Mouse (Mus musculus): ENCODE data around the gene Urb2.
"Not testable (repeated sequence)": the region's sequence is repeated elsewhere in the genome, so short reads cannot be mapped to it uniquely, and the experiment has no call there.

Urb2 gene

GRCm38 (mm10) chr8:124019782-124020181, 1.5 kb upstream of the Urb2 start:
- peak; percentile 16 for DNase-seq

GRCm38 (mm10) chr8:124020439-124021236, 670 bp upstream of the Urb2 start:
- peak; percentile 82 for DNase-seq

DNA sequence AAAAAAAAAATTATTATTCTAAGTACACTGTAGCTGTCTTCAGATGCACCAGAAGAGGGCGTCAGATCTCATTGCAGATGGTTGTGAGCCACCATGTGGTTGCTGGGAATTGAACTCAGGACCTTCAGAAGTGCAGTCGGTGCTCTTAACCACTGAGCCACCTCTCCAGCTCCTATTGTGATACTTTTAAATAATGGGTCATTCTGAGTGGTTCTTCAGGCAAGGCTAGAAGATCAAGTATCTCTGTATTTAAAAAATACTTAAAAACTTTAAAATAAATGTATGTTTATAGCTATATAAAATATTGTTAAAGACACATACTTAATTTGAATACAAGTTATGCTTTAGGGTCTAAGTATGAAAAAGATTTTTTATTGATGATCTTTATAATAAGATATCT, 5.0 kb downstream of the Urb2 start:
- not testable (repeated sequence) for DNase-seq

DNA sequence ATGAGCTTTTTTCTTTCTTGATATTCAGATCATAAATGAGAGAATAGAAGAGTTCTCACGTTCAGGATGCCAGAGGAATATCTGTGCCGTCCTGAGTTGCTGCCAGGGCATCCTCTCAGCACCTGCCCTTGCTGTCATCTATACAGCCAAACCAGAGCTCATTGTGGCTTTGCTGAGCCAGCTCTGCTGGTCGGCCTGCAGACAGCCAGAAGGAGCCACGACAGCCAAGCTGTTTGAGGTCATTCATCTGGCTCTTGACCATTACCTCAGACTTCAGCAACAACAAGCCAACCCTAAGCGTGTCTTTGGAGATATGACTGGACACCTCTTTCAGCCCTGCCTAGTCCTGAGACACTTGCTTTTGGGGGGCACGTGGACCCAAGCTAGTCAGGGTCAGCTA, 6.5 kb downstream of the Urb2 start:
- no peak for DNase-seq

DNA sequence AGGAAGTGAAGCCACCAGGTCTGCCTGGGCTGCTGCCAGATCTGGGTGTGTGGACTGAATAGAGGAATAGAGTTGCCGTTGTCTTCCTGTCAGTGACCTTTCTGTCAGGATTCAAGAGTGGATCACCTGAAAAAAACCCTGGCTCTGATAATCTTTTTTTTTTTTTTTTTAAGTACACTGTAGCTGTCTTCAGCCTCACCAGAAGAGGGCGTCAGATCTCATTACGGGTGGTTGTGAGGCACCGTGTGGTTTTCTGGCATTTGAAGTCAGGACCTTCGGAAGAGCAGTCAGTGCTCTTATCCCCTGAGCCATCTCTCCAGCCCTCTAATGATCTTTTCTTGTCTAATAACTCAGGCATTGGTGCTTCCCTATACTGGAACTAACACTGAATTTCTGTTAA, 12.1 kb downstream of the Urb2 start:
- DNase-seq, result no peak

DNA sequence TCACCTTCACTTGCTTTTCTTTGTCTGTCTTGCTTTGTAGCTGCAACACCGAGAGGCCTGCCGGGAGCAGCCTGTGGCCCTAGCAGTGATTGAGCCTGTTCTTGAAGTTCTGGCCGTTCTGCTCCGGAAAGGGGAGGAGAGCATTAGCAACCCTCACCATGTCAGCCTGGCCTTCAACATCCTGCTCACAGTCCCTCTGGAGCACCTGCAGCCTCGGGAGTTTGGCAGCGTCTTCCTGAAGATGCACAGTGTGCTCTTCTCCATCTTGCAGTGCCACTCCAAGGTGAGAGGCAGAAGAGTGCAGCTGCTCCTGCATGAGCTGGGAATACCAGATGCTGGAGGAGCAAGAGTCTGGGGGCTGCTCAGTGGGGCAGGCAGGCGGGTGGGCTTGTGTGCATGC, 16.8 kb downstream of the Urb2 start:
- no peak for DNase-seq

- DNase-seq, result no peak
Observed at GRCm38 (mm10) chr8:124039351-124039750, 18.0 kb downstream of the Urb2 start.

DNA sequence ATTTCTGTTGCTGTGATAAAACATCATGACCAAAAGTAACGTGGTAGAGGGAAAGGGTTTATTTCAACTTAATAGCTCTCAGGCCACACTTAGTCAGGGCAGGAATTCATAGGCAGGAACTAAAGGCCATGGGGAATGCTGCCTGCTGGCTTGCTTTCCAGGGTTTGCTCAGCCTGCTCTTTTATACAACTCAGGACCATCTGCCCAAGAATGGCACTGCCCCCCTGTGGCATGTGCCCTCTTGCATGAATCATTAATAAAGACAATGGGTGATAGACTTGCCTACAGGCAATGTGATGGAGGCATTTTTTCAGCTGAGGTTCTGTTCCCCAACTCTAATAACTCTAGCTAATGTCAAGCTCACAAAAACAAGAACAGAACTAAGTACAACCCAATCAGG, 20.9 kb downstream of the Urb2 start:
- DNase-seq, result no peak

DNA sequence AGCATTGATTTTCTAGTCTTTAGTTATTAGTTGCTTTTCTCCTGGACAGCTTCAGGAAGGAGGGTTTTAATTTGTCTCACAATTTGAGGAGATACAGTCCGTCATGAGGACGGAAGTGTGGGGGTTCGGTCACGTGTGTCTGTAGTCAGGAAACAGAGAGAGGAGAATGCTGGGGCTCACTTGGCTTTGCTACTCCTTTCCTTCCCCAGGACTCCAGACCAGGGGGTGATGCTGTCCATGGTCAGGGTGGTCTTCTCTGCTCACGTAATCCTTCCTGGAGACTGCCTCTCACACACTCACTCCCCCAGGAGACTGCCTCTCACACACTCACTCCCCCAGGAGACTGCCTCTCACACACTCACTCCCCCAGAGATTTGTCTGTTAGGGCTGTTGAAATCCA, 23.1 kb downstream of the Urb2 start:
- no peak for DNase-seq

DNA sequence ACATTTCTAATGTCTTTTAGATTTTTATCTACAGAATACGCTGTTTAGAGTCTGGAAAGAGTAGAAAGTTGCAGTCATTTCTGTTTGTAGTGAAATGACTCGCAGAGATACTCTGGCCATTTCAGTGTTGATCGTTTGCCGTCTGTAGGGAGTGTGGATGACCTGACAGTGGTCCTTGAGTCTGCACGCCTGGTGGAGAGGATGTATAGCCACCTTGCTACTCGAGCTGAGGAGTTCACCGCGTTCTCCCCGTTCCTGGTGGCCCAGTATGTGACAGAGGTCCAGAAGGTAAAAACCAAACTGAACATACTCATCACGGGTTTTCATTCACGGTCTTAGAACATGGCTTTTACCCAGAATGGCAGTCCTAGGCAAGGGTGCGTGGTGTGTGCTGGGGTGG, 23.6 kb downstream of the Urb2 start:
- DNase-seq, result no peak

DNA sequence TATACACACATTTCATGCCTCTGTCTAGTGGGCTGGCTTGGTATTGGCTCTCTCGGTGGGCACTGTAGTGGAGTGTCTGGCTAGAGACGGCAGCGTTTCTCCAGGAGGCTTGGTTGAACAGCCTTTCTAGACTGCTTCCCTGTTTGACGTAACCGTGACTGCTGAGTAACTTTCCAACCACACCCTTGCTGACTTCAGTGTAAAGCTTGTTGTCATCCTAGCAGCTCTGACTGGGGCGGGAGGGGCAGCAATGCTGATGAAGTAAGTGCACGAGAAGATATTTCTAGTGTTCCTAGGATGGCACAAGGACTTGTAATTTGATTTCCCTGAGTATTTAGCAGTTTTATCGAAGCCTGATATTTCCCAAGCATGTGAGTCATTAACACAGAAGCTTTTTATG, 24.5 kb downstream of the Urb2 start:
- DNase-seq, result no peak

DNA sequence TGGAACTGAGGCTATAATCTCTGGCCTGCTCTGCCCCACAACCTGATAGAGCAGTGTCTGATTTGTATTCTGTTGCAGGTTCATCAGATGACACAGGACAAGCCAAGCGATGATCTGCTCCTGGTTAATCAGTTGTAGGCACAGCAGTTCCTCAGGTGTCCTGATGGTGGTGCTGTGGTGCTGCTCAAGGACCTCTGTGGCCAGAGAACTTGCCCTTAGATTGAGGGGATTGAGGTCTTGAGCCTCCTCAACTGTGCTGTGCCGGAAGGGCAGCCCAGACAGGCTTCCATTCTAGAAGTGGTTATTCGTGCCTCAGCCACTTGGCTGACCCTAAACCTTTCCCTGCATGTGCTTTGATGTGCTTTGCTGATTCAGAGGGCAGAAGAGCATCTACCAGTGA, 30.8 kb downstream of the Urb2 start:
- DNase-seq, result peak; percentile 83

DNA sequence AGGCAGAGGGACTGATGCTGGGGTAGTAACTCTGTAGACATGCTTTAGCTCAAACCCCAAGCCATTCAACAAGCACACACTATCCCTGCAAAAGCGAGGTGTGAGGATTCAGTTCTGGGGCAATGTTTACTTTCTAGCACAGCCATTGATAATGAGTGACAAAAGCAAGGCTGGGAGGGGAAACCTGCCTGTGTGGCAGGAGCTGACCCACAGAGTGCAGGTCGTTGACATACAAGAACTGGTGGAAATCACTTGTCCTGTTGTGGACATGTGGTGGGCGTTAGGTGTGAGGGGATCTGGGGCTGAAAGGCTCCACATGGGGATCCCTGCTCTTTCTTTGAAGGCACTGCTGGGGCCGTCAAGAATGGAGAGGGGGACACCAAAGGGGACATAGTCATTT, 31.3 kb downstream of the Urb2 start:
- DNase-seq, result no peak

DNA sequence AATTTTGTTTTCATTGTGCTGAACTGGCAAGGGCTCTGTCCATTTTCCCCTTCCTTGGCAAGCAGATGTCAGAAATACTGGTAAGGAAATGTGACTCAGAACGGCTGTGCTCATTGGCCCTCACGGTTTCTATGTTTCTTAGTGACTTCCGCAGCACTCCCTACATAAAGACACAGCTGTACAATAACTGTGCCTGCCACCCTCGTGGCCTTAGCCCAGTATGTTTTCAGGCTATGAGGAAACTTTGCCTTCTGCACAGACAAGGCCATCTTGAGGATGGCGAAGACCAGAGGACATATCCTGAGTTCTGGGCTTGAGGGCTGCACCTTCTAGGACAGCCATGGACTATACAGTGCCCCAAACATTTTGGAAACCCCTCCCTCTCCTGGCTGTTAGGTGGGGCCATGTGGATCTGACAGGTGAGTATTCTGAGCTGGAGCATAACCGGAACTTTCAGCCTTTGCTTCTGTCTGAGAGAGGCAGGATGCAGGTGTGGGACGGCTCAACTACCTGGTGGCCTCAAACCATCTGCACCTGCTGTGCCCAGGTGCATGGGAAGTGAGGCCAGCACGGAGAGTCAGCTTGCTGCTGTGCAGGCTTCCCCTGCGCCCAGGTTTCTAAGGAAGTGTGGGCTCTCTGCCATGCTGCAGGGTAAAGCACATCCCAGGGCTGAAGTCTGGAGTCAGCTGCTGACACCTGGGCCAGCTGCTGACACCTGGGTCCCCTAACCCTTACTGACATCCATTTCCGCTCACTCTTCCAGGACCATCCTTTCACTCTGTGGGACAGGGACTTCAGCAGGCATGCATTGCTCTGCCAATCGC, 35.7 kb downstream of the Urb2 start:
- no peak for DNase-seq

DNA sequence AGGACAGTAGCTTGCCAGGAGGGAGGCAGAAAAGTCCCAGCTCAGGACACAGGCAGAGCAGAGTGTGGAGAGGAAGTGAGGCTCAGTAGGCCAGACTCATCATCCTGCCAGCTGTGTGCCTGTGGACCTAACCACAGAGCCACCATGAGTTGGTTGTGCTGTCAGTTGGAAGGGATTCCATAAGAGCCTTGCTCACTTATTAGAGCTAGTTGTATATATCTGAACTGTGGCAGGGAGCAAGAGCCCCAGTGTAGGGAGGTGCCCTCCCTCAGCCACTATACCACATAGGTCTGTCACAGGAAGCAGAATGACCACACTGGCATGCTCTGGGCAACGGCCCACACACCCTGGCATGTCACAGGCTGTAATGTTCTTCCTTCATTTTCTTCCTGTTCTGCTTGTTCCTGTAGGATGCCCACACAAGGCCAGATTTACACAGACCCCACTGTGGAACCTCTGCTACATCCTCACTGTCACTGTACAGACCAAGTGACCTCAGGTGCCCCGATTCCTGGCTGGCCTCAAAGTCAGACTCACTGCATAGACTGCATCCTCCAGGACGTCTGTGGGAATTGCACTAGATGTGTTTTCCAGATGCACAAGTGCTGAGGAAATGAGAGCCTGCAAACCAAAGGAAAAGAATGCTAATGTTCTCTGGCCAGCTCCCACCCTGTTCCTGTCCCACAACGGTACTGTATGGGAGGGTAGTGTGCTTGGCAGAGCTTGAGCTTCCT, 45.2 kb downstream of the Urb2 start:
- peak; percentile 40 for DNase-seq

DNA sequence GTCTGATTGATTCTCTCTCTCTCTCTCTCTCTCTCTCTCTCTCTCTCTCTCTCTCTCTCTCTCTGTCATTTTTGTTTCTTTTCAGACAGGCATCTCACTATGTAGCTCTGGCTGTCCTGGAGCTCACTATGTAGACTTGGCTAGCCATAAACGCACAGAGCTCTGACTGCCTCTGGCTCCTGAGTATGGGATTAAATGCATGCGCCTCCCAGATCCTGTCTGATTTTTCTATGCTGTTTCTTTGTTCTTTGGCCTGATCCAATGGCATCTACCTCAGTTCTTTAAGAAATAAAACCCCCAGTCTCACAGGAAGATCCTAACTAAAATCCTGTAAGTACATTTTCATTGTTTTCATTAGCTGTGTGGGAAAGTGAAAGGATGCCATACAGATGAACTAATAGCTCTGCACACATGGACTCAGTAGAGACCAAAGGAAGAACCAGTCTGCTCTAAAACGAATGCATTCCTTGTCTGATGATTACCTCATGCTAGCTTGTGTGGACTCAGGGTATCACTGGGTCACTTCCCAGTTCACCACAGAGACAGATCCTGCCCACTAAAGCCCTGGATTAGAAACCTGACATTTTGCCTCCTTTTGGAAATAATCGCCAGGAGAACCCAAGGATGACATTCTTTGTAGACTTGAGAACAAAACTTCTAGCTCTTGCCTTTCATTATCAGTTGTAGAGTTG, 45.9 kb downstream of the Urb2 start:
- DNase-seq, result no peak

DNA sequence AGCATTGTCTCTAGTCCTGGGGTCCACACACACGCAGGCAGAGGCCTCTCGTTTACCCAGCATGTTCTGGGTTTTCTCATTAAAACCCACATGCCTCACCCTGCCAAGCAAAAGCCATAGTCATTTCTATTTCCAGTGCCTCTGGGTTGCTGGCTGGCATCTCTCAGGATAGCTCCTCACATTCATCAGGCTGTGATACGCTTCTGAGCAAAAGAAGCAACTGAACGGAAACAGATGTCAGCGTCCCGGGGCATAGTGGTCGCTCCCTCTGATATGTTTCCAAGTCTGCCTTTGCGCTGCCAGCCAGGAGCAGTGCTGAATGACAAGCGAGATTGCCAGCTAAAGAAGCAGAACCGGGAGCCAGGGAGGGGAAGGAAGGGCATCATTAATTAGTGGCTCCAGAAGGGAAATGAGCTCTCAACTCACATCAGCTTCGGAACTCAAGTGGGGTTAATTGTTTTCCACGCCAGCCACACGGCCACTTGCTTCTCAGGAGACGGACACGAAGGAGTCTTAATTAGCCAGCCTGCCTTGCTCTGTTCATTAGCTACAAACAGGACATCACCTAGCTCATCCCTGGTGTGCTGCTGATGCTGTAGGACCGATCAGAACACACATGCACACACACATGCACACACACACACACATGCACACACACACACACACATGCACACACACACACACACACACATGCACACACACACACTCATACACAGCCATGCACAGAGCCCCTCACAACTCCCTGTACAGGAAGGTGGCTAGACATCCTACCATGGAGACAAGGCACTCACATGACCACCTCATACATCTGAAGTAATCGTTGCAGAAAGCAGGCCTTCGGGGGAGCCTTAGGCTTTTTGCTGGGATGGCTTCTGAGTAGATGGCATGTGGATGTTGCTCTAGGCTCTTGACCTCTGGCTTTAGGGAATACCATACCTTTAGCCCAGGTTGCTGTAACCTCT, 49.3 kb downstream of the Urb2 start:
- peak; percentile 35 for DNase-seq

DNA sequence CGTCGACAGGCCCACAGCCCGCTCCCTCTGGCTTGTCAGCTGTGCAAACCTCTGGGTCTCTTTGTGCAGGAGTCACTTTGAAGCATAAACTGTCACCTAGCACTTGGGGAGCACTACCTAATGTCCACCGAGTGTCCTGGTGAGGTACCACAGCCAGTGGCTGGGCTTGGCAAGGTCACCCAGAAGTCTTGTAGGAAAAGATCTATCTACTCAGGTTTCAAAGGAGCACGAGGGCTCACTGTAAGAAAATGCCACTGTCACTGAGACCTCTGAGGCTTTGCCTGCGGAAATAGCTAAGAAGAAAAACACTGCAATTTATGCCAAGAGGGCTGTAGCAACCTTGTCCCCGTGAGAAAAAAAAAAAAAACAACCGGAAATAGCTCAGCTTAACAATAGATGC, 54.7 kb downstream of the Urb2 start:
- no peak for DNase-seq

DNA sequence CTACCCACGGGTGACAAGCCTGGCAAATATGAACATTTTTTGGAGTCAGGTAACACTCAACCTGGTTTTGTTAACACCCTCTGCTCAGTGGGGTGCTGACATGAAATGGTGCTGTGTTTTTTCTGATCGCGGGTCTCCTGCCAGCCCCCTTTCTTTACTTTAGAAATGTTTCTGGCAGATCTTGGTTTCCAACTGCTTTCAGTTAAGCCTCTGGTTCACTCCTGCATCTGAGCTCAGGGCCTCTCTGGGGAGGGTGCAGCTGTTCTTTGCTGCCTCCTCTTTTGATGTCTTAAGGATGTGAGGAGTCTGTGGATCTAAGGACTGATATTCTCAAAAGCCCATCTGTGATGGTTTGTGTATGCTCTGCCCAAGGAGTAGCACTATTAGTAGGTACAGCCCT, 55.1 kb downstream of the Urb2 start:
- no peak for DNase-seq

DNA sequence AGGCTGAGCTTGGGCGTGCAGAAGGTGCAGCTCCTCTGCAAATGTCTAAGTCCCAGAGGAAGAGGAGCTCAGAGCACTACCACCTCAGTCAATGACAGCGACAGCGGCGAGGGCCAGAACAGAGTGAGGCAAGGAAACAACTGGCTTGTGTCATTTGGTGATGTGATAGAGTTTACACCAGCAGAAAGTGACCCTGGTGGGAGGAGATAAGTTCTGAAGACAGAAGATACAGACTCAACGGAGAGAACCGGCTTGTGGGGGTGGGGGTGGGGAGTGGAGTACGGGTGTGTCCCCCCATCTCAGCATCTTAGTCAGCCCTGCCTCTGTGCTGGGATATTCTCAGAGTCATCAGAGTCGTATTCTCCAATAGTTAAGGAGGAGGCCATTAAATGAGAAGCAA, 56.1 kb downstream of the Urb2 start:
- no peak for DNase-seq

GRCm38 (mm10) chr8:124077998-124078397, 56.7 kb downstream of the Urb2 start:
- DNase-seq, result peak; percentile 28

- DNase-seq, result no peak
Observed at GRCm38 (mm10) chr8:124078969-124079368, 57.7 kb downstream of the Urb2 start.
